ENCODE assay signal across 33 mouse cellular contexts in the genomic region with DNA sequence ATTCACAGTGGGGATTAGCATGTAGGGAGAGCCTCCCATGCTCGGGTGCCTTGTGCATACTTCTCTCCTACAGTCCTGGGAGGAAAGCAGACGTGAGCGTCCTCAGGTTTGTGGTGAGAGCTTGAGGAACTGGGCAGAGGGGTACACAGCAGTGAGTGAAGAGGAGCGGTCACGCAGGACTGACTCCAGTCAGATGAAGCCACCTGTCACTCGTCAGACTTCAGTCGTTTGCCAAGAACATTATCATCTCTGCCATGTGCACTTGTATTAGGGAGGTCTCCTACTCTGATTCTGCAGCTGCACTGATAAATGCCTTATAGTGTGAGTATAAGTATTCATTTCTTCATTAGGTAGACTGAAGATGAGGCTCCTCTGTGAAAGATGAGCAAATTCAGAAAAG. TPM values are rescaled to one million over a fixed set of nuclear protein-coding genes. Genes with fewer than 3 reads are reported as not detected.
DNase-seq lines count a peak whose midpoint lies in the region; ATAC-seq lines count a peak whose summit lies in the region.
"Had no signal": no experiment of that assay in that cellular context is flagged by ENCODE, and none has a peak within 500 bp of the region (broad histone marks: within the 10 kb centered on the region; RNA-seq: fewer than 3 reads in every experiment).

No protein-coding gene starts in this region.

- H3K27ac ChIP-seq in liver, embryonic 11.5 days (ENCODE audit: low read depth, low read length), result no peak overlapping the region
- no peak overlapping the region for H3K27ac ChIP-seq in liver, embryonic 15.5 days (replicated peaks)
- H3K27ac ChIP-seq in forebrain, embryonic 15.5 days (replicated peaks), result no peak overlapping the region
- no peak overlapping the region for H3K27ac ChIP-seq in midbrain, embryonic 16.5 days (ENCODE audit: low read length)
- H3K27ac ChIP-seq: embryonic facial prominence, embryonic 13.5 days; forebrain, embryonic 12.5 days; heart, adult 2 months; heart, embryonic 13.5 days; hindbrain, embryonic 15.5 days; kidney, postnatal 0 days; limb, embryonic 10.5 days; limb, embryonic 15.5 days; lung, embryonic 15.5 days; midbrain, embryonic 13.5 days; stomach, postnatal 0 days had no signal

- H3K36me3 ChIP-seq in liver, embryonic 11.5 days (ENCODE audit: control insufficient read depth, insufficient read depth, low read length), result peaks cover 12% of the 10 kb centered on the region; the same call in 1 of the 2 replicates
- peaks cover 44% of the 10 kb centered on the region for H3K36me3 ChIP-seq in liver, embryonic 15.5 days (replicated peaks)
- peaks cover 6% of the 10 kb centered on the region for H3K36me3 ChIP-seq in splenic B cell, adult 2 months (ENCODE audit: control insufficient read depth, insufficient read depth, low read length, poor library complexity, severe bottlenecking)
- H3K36me3 ChIP-seq in forebrain, embryonic 15.5 days, result peaks cover 33% of the 10 kb centered on the region
- peaks cover 11% of the 10 kb centered on the region for H3K36me3 ChIP-seq in midbrain, embryonic 16.5 days (ENCODE audit: control insufficient read depth, insufficient read depth, low read length)

- ATAC-seq in liver, embryonic 11.5 days (replicated peaks; ENCODE audit: low FRiP score), result 0 out of 2 replicates have a peak, but pooled peaks have one; percentile 27
- peak; percentile 75 for ATAC-seq in erythroblast, adult 5-6 weeks (replicated peaks; ENCODE audit: low FRiP score, poor library complexity, severe bottlenecking)
- ATAC-seq in liver, embryonic 15.5 days (ENCODE audit: insufficient read depth), result peak; percentile 40; the same call in 1 of the 2 replicates
- no peak for ATAC-seq in forebrain, embryonic 15.5 days (replicated peaks)
- no peak for ATAC-seq in midbrain, embryonic 16.5 days
- ATAC-seq: CD4-positive, CD25-positive, alpha-beta regulatory T cell, adult 4 months; midbrain, embryonic 13.5 days; Patski had no signal

- H3K4me2 ChIP-seq in liver, embryonic 11.5 days, result no peak overlapping the region
- H3K4me2 ChIP-seq in liver, embryonic 15.5 days, result no peak overlapping the region
- no peak overlapping the region for H3K4me2 ChIP-seq in forebrain, embryonic 15.5 days (replicated peaks)
- H3K4me2 ChIP-seq in midbrain, embryonic 16.5 days (ENCODE audit: low read length), result no peak overlapping the region
- H3K4me2 ChIP-seq: embryonic facial prominence, embryonic 13.5 days; forebrain, embryonic 12.5 days; heart, embryonic 13.5 days; hindbrain, embryonic 15.5 days; limb, embryonic 15.5 days; lung, embryonic 15.5 days; midbrain, embryonic 13.5 days had no signal

- WGBS in liver, embryonic 11.5 days, result 61% methylated on average over 7 of the region's 7 CpGs
- 39% methylated on average over 7 of the region's 7 CpGs for WGBS in liver, embryonic 15.5 days (ENCODE audit: insufficient replicate concordance)
- 84% methylated on average over 7 of the region's 7 CpGs for WGBS in forebrain, embryonic 15.5 days
- WGBS in midbrain, embryonic 16.5 days, result 81% methylated on average over 7 of the region's 7 CpGs

- no peak overlapping the region for H3K4me3 ChIP-seq in liver, embryonic 11.5 days (ENCODE audit: low read depth, low read length)
- no peak overlapping the region for H3K4me3 ChIP-seq in liver, embryonic 15.5 days (replicated peaks)
- no peak overlapping the region for H3K4me3 ChIP-seq in forebrain, embryonic 15.5 days
- no peak overlapping the region for H3K4me3 ChIP-seq in midbrain, embryonic 16.5 days (ENCODE audit: low read depth, low read length)
- H3K4me3 ChIP-seq: embryonic facial prominence, embryonic 13.5 days; erythroblast, embryonic 14.5 days; forebrain, embryonic 12.5 days; heart, adult 2 months; heart, embryonic 13.5 days; hindbrain, embryonic 15.5 days; limb, embryonic 10.5 days; limb, embryonic 15.5 days; lung, embryonic 15.5 days; midbrain, embryonic 13.5 days had no signal

- no peaks in the 10 kb centered on the region for H3K9me3 ChIP-seq in liver, embryonic 11.5 days (ENCODE audit: control insufficient read depth, low read length)
- no peaks in the 10 kb centered on the region for H3K9me3 ChIP-seq in liver, embryonic 15.5 days (replicated peaks)
- H3K9me3 ChIP-seq in forebrain, embryonic 15.5 days, result no peaks in the 10 kb centered on the region
- no peaks in the 10 kb centered on the region for H3K9me3 ChIP-seq in midbrain, embryonic 16.5 days (replicated peaks; ENCODE audit: control insufficient read depth, low read length, poor library complexity, severe bottlenecking)
- H3K9me3 ChIP-seq: embryonic facial prominence, embryonic 13.5 days; forebrain, embryonic 12.5 days; heart, embryonic 13.5 days; hindbrain, embryonic 15.5 days; limb, embryonic 10.5 days; limb, embryonic 15.5 days; lung, embryonic 15.5 days; midbrain, embryonic 13.5 days had no signal

- no peak for DNase-seq in liver, embryonic 11.5 days (ENCODE audit: low spot score)
- DNase-seq in liver, result no peak
- peak; percentile 45 for DNase-seq in splenic B cell, adult 2 months (ENCODE audit: low read depth, low spot score)
- DNase-seq in Muller cell, postnatal 12 days (ENCODE audit: inconsistent ontology term), result no peak
- DNase-seq: adrenal gland, postnatal 14 days; cerebellum, adult 11-12 months; cerebellum, postnatal 10 days; gastrocnemius, postnatal 14 days; heart, adult 2 months; heart, postnatal 10 days; kidney, adult 18-20 months; kidney, postnatal 4 days; right cerebral cortex, adult 18-20 months; spleen, adult 18-20 months; thymus, adult 18-20 months; thymus, postnatal 25 days had no signal

- H3K4me1 ChIP-seq in liver, embryonic 11.5 days (replicated peaks; ENCODE audit: control insufficient read depth, insufficient read depth, low read length), result peaks cover 13% of the 10 kb centered on the region
- H3K4me1 ChIP-seq in liver, embryonic 15.5 days (replicated peaks), result peaks cover 25% of the 10 kb centered on the region
- peaks cover 20% of the 10 kb centered on the region for H3K4me1 ChIP-seq in forebrain, embryonic 15.5 days
- peaks cover 16% of the 10 kb centered on the region for H3K4me1 ChIP-seq in midbrain, embryonic 16.5 days (ENCODE audit: control insufficient read depth, insufficient read depth, low read length)

- no peak overlapping the region for H3K9ac ChIP-seq in liver, embryonic 11.5 days (ENCODE audit: low read depth, low read length)
- no peak overlapping the region for H3K9ac ChIP-seq in liver, embryonic 15.5 days
- H3K9ac ChIP-seq in forebrain, embryonic 15.5 days (replicated peaks), result no peak overlapping the region
- no peak overlapping the region for H3K9ac ChIP-seq in midbrain, embryonic 16.5 days (ENCODE audit: low read depth, low read length)
- H3K9ac ChIP-seq: embryonic facial prominence, embryonic 13.5 days; forebrain, embryonic 12.5 days; heart, embryonic 13.5 days; hindbrain, embryonic 15.5 days; limb, embryonic 15.5 days; lung, embryonic 15.5 days; midbrain, embryonic 13.5 days had no signal

- H3K27me3 ChIP-seq in liver, embryonic 11.5 days (replicated peaks; ENCODE audit: control insufficient read depth, insufficient read depth, low read length), result no peaks in the 10 kb centered on the region
- no peaks in the 10 kb centered on the region for H3K27me3 ChIP-seq in liver, embryonic 15.5 days
- no peaks in the 10 kb centered on the region for H3K27me3 ChIP-seq in splenic B cell, adult 2 months (ENCODE audit: control insufficient read depth, insufficient read depth, low read length, poor library complexity, severe bottlenecking)
- H3K27me3 ChIP-seq in forebrain, embryonic 15.5 days, result peaks cover 4% of the 10 kb centered on the region; the same call in 1 of the 2 replicates
- no peaks in the 10 kb centered on the region for H3K27me3 ChIP-seq in midbrain, embryonic 16.5 days (ENCODE audit: control insufficient read depth, insufficient read depth, low read depth, low read length)
- H3K27me3 ChIP-seq: embryonic facial prominence, embryonic 13.5 days; heart, embryonic 13.5 days; limb, embryonic 15.5 days; lung, embryonic 15.5 days; Patski had no signal

RNA-seq across cellular contexts. Expression of gene 2410004B18Rik, which starts 6.5 kb away (rescaled TPM):
- polyA plus RNA-seq in liver, embryonic 11.5 days (2014; fragmentation: Nextera tagmentation; extraction: Ambion mirVana), result 37.4 and 39.6 TPM in 2 replicates
- 20.1 and 46.9 TPM in 2 replicates for total RNA-seq in erythroblast, adult 5-6 weeks (2015; ENCODE audit: low replicate concordance)
- 11.8 and 14.6 TPM in 2 replicates for total RNA-seq in erythroblast, adult 5-6 weeks (2017; ENCODE audit: low replicate concordance)
- 14.0 and 14.6 TPM in 2 replicates for polyA plus RNA-seq in liver, embryonic 15.5 days (2015; fragmentation: Nextera tagmentation; extraction: Ambion mirVana)
- polyA plus RNA-seq in forebrain, embryonic 15.5 days (2015; fragmentation: Nextera tagmentation; extraction: Ambion mirVana), result 71.1 and 80.1 TPM in 2 replicates
- polyA plus RNA-seq in midbrain, embryonic 16.5 days (2015; fragmentation: Nextera tagmentation; extraction: Ambion mirVana), result 88.2 and 96.1 TPM in 2 replicates

RNA-seq across cellular contexts. Expression of gene Bcl10, which starts 21.7 kb away (rescaled TPM):
- 36.5 and 39.1 TPM in 2 replicates for polyA plus RNA-seq in liver, embryonic 11.5 days (2014; fragmentation: Nextera tagmentation; extraction: Ambion mirVana)
- total RNA-seq in erythroblast, adult 5-6 weeks (2015; ENCODE audit: low replicate concordance), result 7.7 and 13.4 TPM in 2 replicates
- 18.0 and 19.2 TPM in 2 replicates for total RNA-seq in erythroblast, adult 5-6 weeks (2017; ENCODE audit: low replicate concordance)
- polyA plus RNA-seq in liver, embryonic 15.5 days (2015; fragmentation: Nextera tagmentation; extraction: Ambion mirVana), result 18.3 and 18.6 TPM in 2 replicates
- 41.3 and 42.4 TPM in 2 replicates for polyA plus RNA-seq in forebrain, embryonic 15.5 days (2015; fragmentation: Nextera tagmentation; extraction: Ambion mirVana)
- polyA plus RNA-seq in midbrain, embryonic 16.5 days (2015; fragmentation: Nextera tagmentation; extraction: Ambion mirVana), result 30.2 and 32.6 TPM in 2 replicates

RNA-seq across cellular contexts. Expression of gene Syde2, which starts 43.3 kb away (rescaled TPM):
- 1.7 and 2.1 TPM in 2 replicates for polyA plus RNA-seq in liver, embryonic 11.5 days (2014; fragmentation: Nextera tagmentation; extraction: Ambion mirVana)
- 0.63 and 1.3 TPM in 2 replicates for total RNA-seq in erythroblast, adult 5-6 weeks (2015; ENCODE audit: low replicate concordance)
- total RNA-seq in erythroblast, adult 5-6 weeks (2017; ENCODE audit: low replicate concordance), result 0.60 and 1.3 TPM in 2 replicates
- 0.48 and 0.52 TPM in 2 replicates for polyA plus RNA-seq in liver, embryonic 15.5 days (2015; fragmentation: Nextera tagmentation; extraction: Ambion mirVana)
- polyA plus RNA-seq in forebrain, embryonic 15.5 days (2015; fragmentation: Nextera tagmentation; extraction: Ambion mirVana), result 0.50 and 0.65 TPM in 2 replicates
- 0.55 and 0.68 TPM in 2 replicates for polyA plus RNA-seq in midbrain, embryonic 16.5 days (2015; fragmentation: Nextera tagmentation; extraction: Ambion mirVana)
- polyA plus RNA-seq: CD4-positive, CD25-positive, alpha-beta regulatory T cell, adult 4 months; erythroblast, embryonic 14.5 days had no signal

Comparison
In these comparisons a context has a peak if more than half of its experiments do, and no peak if none do; other contexts are left out.
1. ATAC-seq: peak in liver, embryonic 11.5 days (single experiment), erythroblast, adult 5-6 weeks (single experiment) and liver, embryonic 15.5 days (single experiment); none in forebrain, embryonic 15.5 days (single experiment) and midbrain, embryonic 16.5 days (single experiment).